Mouse (Mus musculus) limb, embryonic 11.5 days (tissue): ENCODE measurements at regions not wholly inside any gene's neighbourhood (a gene's known extent, or its start where the extent isn't known, plus 50 kb on each side); places are given as distances from the start of the nearest gene placed in this dataset.
A peak's percentile ranks its signal among the peaks of the same experiment; 100 is the strongest.

Experiments used
- ATAC-seq: fragments of 200-750 bp; cut with Nextera tagmentation; 2 replicates; pipeline ENCODE4 v1.8.0; 2017; ENCODE audit warnings: low read depth; ENCODE audit not compliant: insufficient number of reproducible peaks, low FRiP score, low TSS enrichment
- DNase-seq: peaks from one replicate; pipeline ENCODE4 v3.0.0-alpha.2; 2015; ENCODE audit warnings: low spot score
- H3K27ac ChIP-seq: fragments of 300-500 bp; sonication (generic); replicated peaks from 2 replicates; pipeline ENCODE4 v1.5.1; 2014; ENCODE audit warnings: low read depth, mild to moderate bottlenecking, low read length
- H3K27me3 ChIP-seq: fragments of 300-500 bp; sonication (generic); 2 replicates; pipeline ENCODE4 v1.6.1; 2014; ENCODE audit warnings: mild to moderate bottlenecking, low read length, mixed read lengths; ENCODE audit not compliant: control insufficient read depth, insufficient read depth
- H3K36me3 ChIP-seq: fragments of 300-500 bp; sonication (generic); 2 replicates; pipeline ENCODE4 v1.6.1; 2014; ENCODE audit warnings: mild to moderate bottlenecking, low read length, moderate library complexity, mixed read lengths; ENCODE audit not compliant: control insufficient read depth, insufficient read depth
- H3K4me1 ChIP-seq: fragments of 300-500 bp; sonication (generic); 2 replicates; pipeline ENCODE4 v1.6.1; 2014; ENCODE audit warnings: low read length, mixed read lengths; ENCODE audit not compliant: control insufficient read depth, insufficient read depth
- H3K4me2 ChIP-seq: fragments of 300-500 bp; sonication (generic); 2 replicates; pipeline ENCODE4 v1.6.1; 2014; ENCODE audit warnings: low read depth, mild to moderate bottlenecking, moderate library complexity; ENCODE audit not compliant: severe bottlenecking
- H3K4me3 ChIP-seq: fragments of 300-500 bp; sonication (generic); 2 replicates; pipeline ENCODE4 v1.5.1; 2014; ENCODE audit warnings: low read depth, low read length
- H3K9ac ChIP-seq: fragments of 300-500 bp; sonication (generic); 2 replicates; pipeline ENCODE4 v1.6.1; 2014; ENCODE audit warnings: mild to moderate bottlenecking, low read length
- H3K9me3 ChIP-seq: fragments of 300-500 bp; sonication (generic); 2 replicates; pipeline ENCODE4 v1.6.1; 2016; ENCODE audit warnings: low read length; ENCODE audit not compliant: control insufficient read depth
- WGBS: fragments of 180-500 bp; shearing (Covaris S2); extraction: QIAGEN DNeasy Blood & Tissue Kit; methylation state at CpG from one replicate; pipeline ENCODE4 v1.1.7; 2014; 5-methylcytosine and 5-hydroxymethylcytosine counted together

DNA sequence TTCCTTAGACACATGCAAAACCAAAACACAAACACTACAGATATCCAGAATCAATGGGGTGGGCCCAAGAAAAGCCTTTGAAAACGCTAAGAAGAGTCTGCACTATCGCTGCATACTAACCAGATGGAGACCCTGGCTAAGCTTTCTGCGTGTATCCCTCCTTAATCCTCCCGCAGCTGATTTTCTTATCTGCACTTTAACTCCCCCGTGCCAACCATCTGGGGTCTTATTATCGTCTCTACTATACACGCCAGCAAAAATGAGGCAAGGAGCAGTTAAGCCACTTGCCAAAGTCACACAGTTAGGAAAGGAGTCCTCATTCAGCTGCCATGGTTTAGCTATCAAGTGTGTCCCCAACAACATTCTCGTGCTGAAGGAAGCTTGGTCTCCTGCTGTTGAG, 258.4 kb downstream of the Gm12728 start:
- Histone ChIP-seq H3K4me1 (no peaks in the 10 kb centered on the region), H3K27me3 (no peaks in the 10 kb centered on the region), H3K9me3 (no peaks in the 10 kb centered on the region), H3K36me3 (no peaks in the 10 kb centered on the region), H3K4me2 (no peak overlapping the region), H3K27ac (no peak overlapping the region), H3K9ac (no peak overlapping the region), H3K4me3 (no peak overlapping the region)
- DNase-seq = no peak
- WGBS = 82% methylated on average over 8 of the region's 8 CpGs
- no peak for ATAC-seq

DNA sequence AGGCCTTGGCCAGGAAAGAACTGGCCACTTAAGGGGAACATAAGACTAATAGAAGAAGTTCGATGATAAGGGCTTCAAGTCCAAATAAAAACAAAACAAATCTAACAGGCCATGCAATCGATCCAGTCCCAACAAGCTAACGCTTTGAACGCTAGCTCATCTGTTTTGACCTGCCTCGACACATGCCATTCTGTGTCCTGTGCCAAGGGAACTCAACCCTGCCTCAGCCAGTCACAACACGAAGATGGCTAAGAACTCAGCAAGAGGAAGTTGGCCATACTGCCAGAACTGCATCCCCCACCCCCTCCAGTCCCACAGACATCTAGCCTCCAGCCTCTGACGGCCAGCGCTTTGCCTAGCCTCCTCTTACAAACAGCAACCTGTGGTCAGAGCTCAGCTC, 259.1 kb downstream of the Gm12728 start:
- no peak overlapping the region for H3K27ac ChIP-seq
- no peak for ATAC-seq
- 80% methylated on average over 8 of the region's 8 CpGs for WGBS
- H3K36me3 ChIP-seq = no peaks in the 10 kb centered on the region
- no peaks in the 10 kb centered on the region for H3K27me3 ChIP-seq
- H3K9ac ChIP-seq = no peak overlapping the region
- no peaks in the 10 kb centered on the region for H3K9me3 ChIP-seq
- peaks cover 4% of the 10 kb centered on the region; the same call in 1 of the 2 replicates for H3K4me1 ChIP-seq
- H3K4me3 ChIP-seq = no peak overlapping the region
- no peak for DNase-seq
- no peak overlapping the region for H3K4me2 ChIP-seq

DNA sequence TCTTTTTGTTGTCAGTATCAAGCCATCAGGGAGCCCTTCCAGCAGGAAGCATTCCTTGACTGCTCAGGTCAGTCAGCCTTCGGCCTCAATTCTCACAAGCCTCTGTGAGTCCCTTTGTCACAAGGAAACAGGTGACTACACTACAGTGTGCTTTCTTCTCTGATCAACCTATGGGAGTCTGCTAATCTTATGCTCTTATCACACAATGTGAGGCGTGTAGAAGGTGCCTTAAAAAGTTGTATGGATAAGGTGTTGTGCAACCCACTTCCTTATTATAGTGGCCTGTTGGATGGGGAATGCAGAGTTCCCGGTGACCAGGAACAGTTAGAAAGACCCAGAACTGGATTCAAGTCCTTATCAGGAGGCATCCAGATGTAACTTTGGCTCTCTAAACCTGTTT, 260.2 kb downstream of the Gm12728 start:
- ATAC-seq = no peak
- Histone ChIP-seq H3K9ac (no peak overlapping the region), H3K36me3 (no peaks in the 10 kb centered on the region), H3K27me3 (no peaks in the 10 kb centered on the region), H3K9me3 (no peaks in the 10 kb centered on the region), H3K4me2 (no peak overlapping the region), H3K4me3 (no peak overlapping the region), H3K4me1 (peaks cover 4% of the 10 kb centered on the region; the same call in 1 of the 2 replicates), H3K27ac (no peak overlapping the region)
- DNase-seq = no peak
- WGBS = 49% methylated on average over 3 of the region's 3 CpGs

DNA sequence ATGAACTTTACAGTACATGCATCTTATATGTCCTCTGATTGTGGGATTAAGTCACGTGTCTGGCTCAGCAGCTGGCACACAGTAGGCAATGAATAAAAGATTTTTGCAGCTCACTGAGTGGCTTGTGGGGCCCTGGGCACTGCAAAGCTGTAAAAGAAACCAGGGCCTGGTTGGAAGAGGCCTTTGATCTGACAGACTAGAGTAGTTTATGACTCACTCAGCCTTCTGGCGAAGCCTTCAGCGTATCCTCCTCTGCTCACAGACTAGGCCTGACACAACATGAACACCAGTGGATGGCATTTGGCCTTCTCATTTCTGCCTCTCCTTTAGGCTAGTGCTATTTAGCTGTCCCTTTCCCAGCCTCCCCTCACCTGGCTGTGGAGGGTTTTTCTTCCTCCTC, 260.6 kb downstream of the Gm12728 start:
- Histone ChIP-seq H3K27ac (no peak overlapping the region), H3K4me2 (no peak overlapping the region), H3K4me3 (no peak overlapping the region), H3K36me3 (no peaks in the 10 kb centered on the region), H3K27me3 (no peaks in the 10 kb centered on the region), H3K9me3 (no peaks in the 10 kb centered on the region), H3K4me1 (peaks cover 4% of the 10 kb centered on the region; the same call in 1 of the 2 replicates), H3K9ac (no peak overlapping the region; the same call in 1 of the 2 replicates)
- ATAC-seq (no peak), DNase-seq (no peak)
- WGBS = 16% methylated on average over 3 of the region's 3 CpGs

DNA sequence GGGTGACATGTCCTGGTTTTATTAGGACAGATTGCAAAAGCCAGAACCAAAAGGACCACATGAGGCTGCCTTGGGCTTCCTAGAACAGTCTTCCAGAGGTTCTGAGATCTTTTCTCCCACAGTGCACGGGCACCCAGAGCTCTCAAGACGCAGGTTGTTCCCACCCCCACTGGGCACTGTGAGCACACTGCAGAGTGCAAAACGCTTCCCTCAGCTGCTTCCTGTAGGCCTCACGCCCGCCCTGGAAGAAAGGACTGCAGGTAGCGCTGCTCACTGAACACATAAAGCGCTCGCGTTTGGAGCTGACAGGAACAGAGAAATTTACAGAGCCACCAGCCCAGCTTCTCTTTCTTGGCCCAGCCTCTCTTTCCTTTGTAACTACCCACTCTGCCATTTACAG, 262.5 kb upstream of the Usp24 start:
- DNase-seq (no peak), ATAC-seq (no peak)
- Histone ChIP-seq H3K4me3 (no peak overlapping the region), H3K9me3 (no peaks in the 10 kb centered on the region), H3K4me2 (no peak overlapping the region), H3K27me3 (no peaks in the 10 kb centered on the region), H3K4me1 (peaks cover 4% of the 10 kb centered on the region; the same call in 1 of the 2 replicates), H3K9ac (no peak overlapping the region), H3K36me3 (no peaks in the 10 kb centered on the region), H3K27ac (no peak overlapping the region)
- 29% methylated on average over 9 of the region's 9 CpGs for WGBS

DNA sequence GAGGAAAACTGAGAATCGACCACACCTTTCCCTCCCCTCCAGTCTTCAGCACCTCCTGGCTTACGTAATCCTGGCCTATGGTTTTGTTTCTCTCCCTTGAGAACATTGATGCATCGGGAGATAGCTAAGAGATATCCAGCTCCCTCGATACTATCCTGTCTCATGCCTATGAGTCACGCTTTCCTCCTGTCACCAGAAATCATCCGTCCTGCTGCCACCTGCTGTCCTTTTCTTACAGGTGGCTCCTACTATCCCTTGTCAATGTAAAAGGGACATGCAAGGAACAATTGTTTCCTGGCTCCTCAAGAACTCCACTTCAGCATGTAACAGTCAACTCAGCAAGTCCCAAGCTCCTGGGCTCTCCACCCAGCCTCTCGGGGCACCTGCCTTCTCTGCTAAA, 261.7 kb upstream of the Usp24 start:
- no peak overlapping the region for H3K27ac ChIP-seq

DNA sequence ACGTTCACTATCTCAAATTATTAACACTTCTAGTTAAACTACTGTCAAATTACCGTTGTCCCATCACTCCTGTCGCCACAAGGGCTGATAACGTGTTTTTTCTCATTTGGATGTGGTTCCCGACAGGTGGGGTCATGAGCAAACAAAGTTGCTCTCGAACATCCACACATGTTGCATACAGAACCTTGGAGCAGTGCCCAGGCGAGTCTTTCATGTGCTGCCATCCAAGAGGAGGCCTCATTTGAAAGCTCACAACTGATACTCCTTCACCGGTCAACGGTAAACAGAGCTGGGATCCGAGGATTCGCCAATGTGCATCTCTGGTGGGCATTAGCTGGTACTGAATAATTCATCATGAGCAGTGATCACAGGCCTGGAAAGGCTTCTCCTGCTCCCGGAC, 253.4 kb upstream of the Usp24 start:
- 90% methylated on average over 12 of the region's 12 CpGs for WGBS

More for the DNA sequence above, 261.7 kb upstream of the Usp24 start:
- DNase-seq (no peak), ATAC-seq (no peak)
- Histone ChIP-seq H3K27me3 (no peaks in the 10 kb centered on the region), H3K9me3 (no peaks in the 10 kb centered on the region), H3K9ac (no peak overlapping the region), H3K4me2 (no peak overlapping the region), H3K36me3 (no peaks in the 10 kb centered on the region), H3K4me3 (no peak overlapping the region), H3K4me1 (peaks cover 4% of the 10 kb centered on the region; the same call in 1 of the 2 replicates)
- 80% methylated on average over 7 of the region's 7 CpGs for WGBS

DNA sequence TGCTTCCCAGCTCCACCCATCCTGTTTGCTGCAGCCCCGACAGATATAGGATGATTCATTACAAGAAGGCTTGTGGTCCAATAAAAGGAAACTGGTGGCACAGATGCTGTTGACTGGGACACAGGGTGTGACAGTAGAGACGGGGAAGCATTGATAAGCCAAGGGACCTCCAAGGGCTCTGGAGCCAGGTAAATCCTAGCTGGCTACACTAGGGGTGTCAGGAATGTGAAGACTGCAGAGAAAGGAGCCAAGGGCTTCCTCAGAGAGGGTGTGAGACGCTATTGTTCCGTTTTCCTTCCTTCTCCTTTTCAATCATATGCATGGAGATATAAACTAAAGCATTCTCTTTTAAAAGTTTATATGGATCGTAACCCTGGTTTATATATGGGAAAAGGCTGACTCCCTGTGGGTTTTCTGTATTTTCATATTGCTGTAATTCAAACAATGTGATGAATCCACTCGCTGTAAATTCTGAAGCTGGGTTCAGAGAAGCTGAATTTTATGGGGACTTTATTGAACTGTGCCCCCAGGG, 252.1 kb upstream of the Usp24 start:
- Histone ChIP-seq H3K4me2 (no peak overlapping the region), H3K27ac (no peak overlapping the region; the same call in none of the 2 replicates), H3K27me3 (no peaks in the 10 kb centered on the region), H3K4me1 (peaks cover 31% of the 10 kb centered on the region), H3K4me3 (no peak overlapping the region), H3K9ac (no peak overlapping the region), H3K9me3 (no peaks in the 10 kb centered on the region), H3K36me3 (no peaks in the 10 kb centered on the region)
- ATAC-seq (no peak), DNase-seq (no peak)
- WGBS = 36% methylated on average over 6 of the region's 6 CpGs

More for the DNA sequence above, 253.4 kb upstream of the Usp24 start:
- H3K9me3 ChIP-seq = no peaks in the 10 kb centered on the region
- no peak overlapping the region for H3K4me2 ChIP-seq
- no peak overlapping the region for H3K4me3 ChIP-seq
- no peak overlapping the region for H3K9ac ChIP-seq
- ATAC-seq (no peak), DNase-seq (no peak)
- no peaks in the 10 kb centered on the region for H3K36me3 ChIP-seq
- H3K27ac ChIP-seq = no peak overlapping the region
- no peaks in the 10 kb centered on the region for H3K27me3 ChIP-seq
- peaks cover 31% of the 10 kb centered on the region for H3K4me1 ChIP-seq

DNA sequence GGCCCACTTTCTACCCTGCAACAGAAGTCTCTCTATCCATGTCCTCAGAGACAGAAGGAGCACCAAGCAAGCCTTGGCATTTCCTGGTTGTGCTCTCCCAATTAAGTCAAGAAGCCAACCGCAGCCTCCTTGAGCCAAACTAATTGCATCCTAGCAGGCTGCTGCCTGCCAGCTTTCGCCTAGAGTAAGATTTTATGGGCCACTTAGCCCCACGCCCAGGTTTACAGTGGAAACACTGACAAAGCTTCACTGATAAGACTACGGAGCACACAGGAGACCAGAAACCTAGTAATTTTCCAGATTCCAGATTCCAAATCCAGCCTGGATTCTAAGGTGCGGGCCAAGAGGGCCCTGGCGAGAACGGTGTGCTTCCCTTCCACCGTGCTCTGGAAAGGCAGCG, 249.0 kb upstream of the Usp24 start:
- WGBS = 41% methylated on average over 9 of the region's 9 CpGs
- ATAC-seq (no peak), DNase-seq (peak; percentile 57)
- peaks cover 31% of the 10 kb centered on the region for H3K4me1 ChIP-seq
- no peaks in the 10 kb centered on the region for H3K9me3 ChIP-seq
- H3K4me3 ChIP-seq = no peak overlapping the region
- peak overlapping the region; percentile 70 for H3K27ac ChIP-seq
- no peaks in the 10 kb centered on the region for H3K27me3 ChIP-seq
- H3K36me3 ChIP-seq = no peaks in the 10 kb centered on the region
- H3K9ac ChIP-seq = no peak overlapping the region; the same call in 1 of the 2 replicates
- no peak overlapping the region for H3K4me2 ChIP-seq
